Mouse (Mus musculus) cerebellum, adult 9-10 months (tissue): Measurements from ENCODE around the gene Olfr1328.
A peak's percentile ranks its signal among the peaks of the same experiment; 100 is the strongest.
"Not testable (repeated sequence)": the region's sequence is repeated elsewhere in the genome, so short reads cannot be mapped to it uniquely, and the experiment has no call there.

Experiments
- DNase-seq: peaks from one replicate; pipeline ENCODE4 v3.0.0; 2022

Gene Olfr1328

GRCm38 (mm10) chr4:118938512-118938911, at the start of gene Olfr1328:
Olfr1328 (minus strand) TSS chr4:118938612.
- DNase-seq, result no peak

- DNase-seq, result no peak
These were observed 46.9 kb upstream of the Olfr1328 start for GRCm38 (mm10) chr4:118985291-118985690.

GRCm38 (mm10) chr4:118973281-118973680, 34.9 kb upstream of the Olfr1328 start:
- DNase-seq, result no peak

GRCm38 (mm10) chr4:118967711-118968110, 29.3 kb upstream of the Olfr1328 start:
- no peak for DNase-seq

GRCm38 (mm10) chr4:118961141-118961628, 22.8 kb upstream of the Olfr1328 start, which contains the start of gene Lao1:
Lao1 (plus strand) TSS chr4:118961578.
- peak; percentile 17 for DNase-seq

- no peak for DNase-seq
These were observed 20.4 kb upstream of the Olfr1328 start for GRCm38 (mm10) chr4:118958812-118959211.

- DNase-seq, result not testable (repeated sequence)
These were observed 7.1 kb downstream of the Olfr1328 start for GRCm38 (mm10) chr4:118931326-118931725.

- not testable (repeated sequence) for DNase-seq
These were observed 21.0 kb downstream of the Olfr1328 start, which contains the start of gene Olfr1329 for GRCm38 (mm10) chr4:118917365-118917764. Olfr1329 (minus strand) TSS chr4:118917465.

- no peak for DNase-seq
These were observed 36.4 kb downstream of the Olfr1328 start for GRCm38 (mm10) chr4:118901981-118902380.

- DNase-seq, result no peak
These were observed 50.1 kb downstream of the Olfr1328 start, which contains the start of gene Olfr1330 for GRCm38 (mm10) chr4:118888297-118888696. Olfr1330 (plus strand) TSS chr4:118888597.
